Comparison of ENCODE assay signal across 1 mouse cellular context in genomic region chr14:30827480-30827879, GRCm38 (mm10).
TF ChIP-seq lines count a peak whose summit lies in the region.

No protein-coding gene starts in this region.

TF ChIP-seq in MEL, 35 proteins besides CTCF, POLR2A, EP300 and RAD21 (continued from another document):
- TF ChIP-seq MAX (IDR thresholded peaks at IDR 0.05; ENCODE audit: low read length): no peak
- no peak for TF ChIP-seq USF1 (IDR thresholded peaks at IDR 0.05; ENCODE audit: low read depth, low read length)
- TF ChIP-seq ZKSCAN1 (IDR thresholded peaks at IDR 0.05; ENCODE audit: low read depth, low read length): no peak
- TF ChIP-seq MAZ (IDR thresholded peaks at IDR 0.05; ENCODE audit: low read depth, low read length): no peak
